Mouse (Mus musculus): Measurements from ENCODE around the gene Wdr62. TPM values are rescaled to one million over a fixed set of nuclear protein-coding genes. Genes with fewer than 3 reads are reported as not detected.

Wdr62 gene
- polyA plus RNA-seq, 1 experiment = 21.4 TPM

DNA sequence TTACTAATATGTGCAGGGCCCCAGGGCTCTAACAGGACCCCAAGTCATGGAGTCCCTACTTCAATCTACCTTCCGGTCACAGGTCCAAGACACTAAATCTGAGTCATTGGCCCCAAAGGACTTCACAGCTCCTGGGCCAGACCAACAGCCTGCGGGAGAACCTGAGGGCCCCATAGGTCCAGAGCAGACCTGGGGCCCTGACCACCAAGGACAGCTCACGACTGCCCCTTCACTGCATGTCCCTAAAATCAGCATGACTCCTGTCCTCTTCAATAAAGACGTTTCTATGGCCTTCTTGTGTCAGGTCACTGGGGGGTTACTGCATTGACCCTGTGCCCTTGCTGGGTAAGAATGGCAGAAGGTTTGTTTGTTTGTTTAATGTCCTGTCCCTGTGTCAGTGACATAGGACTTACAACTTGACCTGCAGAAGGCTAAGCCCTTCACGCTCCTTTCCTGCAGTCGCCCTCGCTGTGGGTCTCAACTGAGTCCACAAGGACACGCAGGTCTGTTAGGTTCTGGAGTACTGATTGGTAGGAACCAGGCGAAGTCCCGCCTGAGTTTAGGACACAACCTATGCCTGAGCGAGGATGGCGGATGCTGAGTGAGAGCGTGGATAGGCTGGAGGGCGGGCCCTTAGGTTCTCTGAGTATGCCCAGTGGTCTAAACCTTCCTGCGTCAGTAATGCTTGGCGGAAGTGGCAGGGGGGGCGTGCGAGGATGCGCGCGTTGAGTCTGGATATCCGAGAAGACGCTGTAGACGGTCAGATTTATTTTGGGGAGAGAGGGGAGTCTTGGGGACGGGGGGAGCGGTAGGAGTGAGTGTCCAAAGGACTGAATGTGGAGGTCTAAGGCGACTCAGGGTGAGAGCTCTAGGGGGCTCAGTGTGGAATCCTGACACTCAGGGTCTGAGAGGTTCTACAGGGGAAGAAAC is 28.1 kb upstream of the Wdr62 start, which contains the start of gene Alkbh6:
Alkbh6 (plus strand) TSS at position 642 of the 930 bp plus-strand sequence.
- Histone ChIP-seq H3K4me1 (ENCODE audit: control insufficient read depth, insufficient read depth, low read length) (peaks cover 9% of the 10 kb centered on the region), H3K4me3 (ENCODE audit: insufficient read depth, low read length) (peak within 1 kb of the TSS; percentile 85), H3K27ac (ENCODE audit: insufficient read depth, low read depth, low read length) (peak within 1 kb of the TSS; percentile 17; the same call in 1 of the 2 replicates)
- TF ChIP-seq CTCF (IDR thresholded peaks at IDR 0.05; ENCODE audit: low read depth, low read length) (no peak), POLR2A (IDR thresholded peaks at IDR 0.05; ENCODE audit: borderline replicate concordance, low read depth, low read length) (no peak)

DNA sequence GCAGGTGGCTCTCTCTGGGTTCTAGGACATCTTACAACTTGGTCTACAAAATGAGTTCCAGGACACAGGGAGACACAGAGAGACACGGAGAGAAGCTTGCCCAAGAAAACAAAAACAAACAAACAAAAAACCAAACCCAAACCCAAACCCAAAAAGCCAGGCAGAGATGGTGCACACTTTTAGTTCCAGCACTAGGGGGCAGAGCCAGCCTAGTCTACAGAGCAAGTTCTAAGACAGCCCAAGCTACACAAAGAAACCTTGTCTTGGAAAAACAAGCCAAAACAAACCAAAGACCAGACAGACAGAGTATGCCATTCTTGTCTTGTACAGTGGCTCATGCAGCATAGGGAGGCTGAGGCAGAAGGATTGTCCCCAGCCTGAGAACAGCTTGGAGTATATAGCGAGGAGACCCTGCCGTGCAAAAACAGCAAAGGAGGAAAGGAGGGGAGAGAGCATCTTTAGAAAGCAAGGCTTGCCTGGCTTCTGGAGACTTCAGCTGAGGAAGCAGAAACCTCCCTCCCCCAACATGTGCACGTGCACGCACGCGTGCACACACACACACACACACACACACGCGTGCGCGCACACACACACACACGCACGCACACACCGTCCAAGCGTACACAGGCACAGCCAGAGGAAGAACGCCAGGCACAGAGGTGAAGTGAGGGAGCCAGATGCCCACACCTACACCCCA is 26.0 kb upstream of the Wdr62 start:
- TF ChIP-seq CTCF (IDR thresholded peaks at IDR 0.05; ENCODE audit: low read depth, low read length) (no peak), POLR2A (IDR thresholded peaks at IDR 0.05; ENCODE audit: borderline replicate concordance, low read depth, low read length) (no peak)
- H3K27ac ChIP-seq (ENCODE audit: insufficient read depth, low read depth, low read length) = no peak overlapping the region
- H3K4me3 ChIP-seq (ENCODE audit: insufficient read depth, low read length) = no peak overlapping the region
- H3K4me1 ChIP-seq (ENCODE audit: control insufficient read depth, insufficient read depth, low read length) = peaks cover 9% of the 10 kb centered on the region

DNA sequence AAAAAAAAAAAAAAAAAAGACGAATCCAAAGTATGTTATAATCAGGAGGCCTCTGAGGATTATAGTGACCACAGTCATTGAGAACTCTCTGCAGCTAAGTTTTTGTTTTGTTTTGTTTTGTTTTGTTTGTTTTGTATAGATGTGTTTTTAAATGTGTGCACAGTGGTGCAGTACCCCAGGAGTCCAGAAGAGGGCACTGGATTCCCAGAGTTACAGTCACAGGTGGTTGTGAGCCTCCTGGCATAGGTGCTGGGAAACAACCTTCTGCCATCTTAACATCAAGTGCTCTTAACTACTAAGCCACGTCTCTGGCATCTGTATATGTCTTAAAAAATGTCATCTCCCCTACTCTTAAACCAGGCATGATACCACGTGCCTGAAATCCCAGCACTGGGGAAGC is 20.7 kb upstream of the Wdr62 start:
- no peak overlapping the region for H3K27ac ChIP-seq (ENCODE audit: insufficient read depth, low read depth, low read length)
- peak; percentile 70 for TF ChIP-seq CTCF (IDR thresholded peaks at IDR 0.05; ENCODE audit: low read depth, low read length)
- no peak for TF ChIP-seq POLR2A (IDR thresholded peaks at IDR 0.05; ENCODE audit: borderline replicate concordance, low read depth, low read length)
- no peak overlapping the region for H3K4me3 ChIP-seq (ENCODE audit: insufficient read depth, low read length)
- H3K4me1 ChIP-seq (ENCODE audit: control insufficient read depth, insufficient read depth, low read length) = no peaks in the 10 kb centered on the region

DNA sequence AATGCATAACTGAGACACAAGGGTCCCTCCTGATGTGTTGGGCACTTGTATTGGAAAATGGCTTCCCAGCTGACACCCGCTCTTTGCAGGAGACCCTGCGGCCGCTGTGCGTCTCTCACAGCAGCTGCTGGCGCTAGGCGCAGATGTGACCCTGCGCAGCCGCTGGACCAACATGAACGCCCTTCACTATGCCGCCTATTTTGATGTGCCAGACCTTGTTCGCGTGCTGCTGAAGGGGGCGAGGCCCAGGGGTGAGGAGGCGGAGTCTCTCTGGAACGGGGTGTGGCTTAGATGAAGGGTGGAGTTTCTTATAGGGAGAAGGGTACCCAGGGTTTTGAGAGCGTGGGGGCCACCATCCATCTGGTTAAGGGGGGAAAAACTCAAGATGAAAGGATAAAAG is 17.0 kb upstream of the Wdr62 start:
- Histone ChIP-seq H3K27ac (ENCODE audit: insufficient read depth, low read depth, low read length) (no peak overlapping the region), H3K4me3 (ENCODE audit: insufficient read depth, low read length) (no peak overlapping the region), H3K4me1 (ENCODE audit: control insufficient read depth, insufficient read depth, low read length) (no peaks in the 10 kb centered on the region)
- TF ChIP-seq CTCF (IDR thresholded peaks at IDR 0.05; ENCODE audit: low read depth, low read length) (no peak), POLR2A (IDR thresholded peaks at IDR 0.05; ENCODE audit: borderline replicate concordance, low read depth, low read length) (no peak)

DNA sequence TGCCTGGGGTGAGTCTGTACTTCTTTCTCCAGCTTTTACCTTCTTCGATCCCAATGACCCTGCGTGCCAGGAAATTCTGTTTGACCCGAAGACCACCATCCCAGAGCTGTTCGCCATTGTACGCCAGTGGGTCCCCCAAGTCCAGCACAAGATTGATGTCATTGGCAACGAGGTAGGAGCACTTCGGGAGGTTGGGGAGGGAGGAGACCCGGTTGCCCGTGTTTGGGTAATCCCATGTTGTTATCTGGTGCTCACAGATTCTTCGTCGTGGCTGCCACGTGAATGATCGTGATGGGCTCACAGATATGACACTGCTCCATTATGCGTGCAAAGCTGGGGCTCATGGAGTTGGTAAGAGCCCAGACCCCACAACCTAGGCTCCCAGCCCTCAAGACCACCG is 16.6 kb upstream of the Wdr62 start:
- Histone ChIP-seq H3K4me1 (ENCODE audit: control insufficient read depth, insufficient read depth, low read length) (no peaks in the 10 kb centered on the region), H3K4me3 (ENCODE audit: insufficient read depth, low read length) (no peak overlapping the region), H3K27ac (ENCODE audit: insufficient read depth, low read depth, low read length) (no peak overlapping the region)
- TF ChIP-seq CTCF (IDR thresholded peaks at IDR 0.05; ENCODE audit: low read depth, low read length) = no peak
- TF ChIP-seq POLR2A (IDR thresholded peaks at IDR 0.05; ENCODE audit: borderline replicate concordance, low read depth, low read length) = no peak

DNA sequence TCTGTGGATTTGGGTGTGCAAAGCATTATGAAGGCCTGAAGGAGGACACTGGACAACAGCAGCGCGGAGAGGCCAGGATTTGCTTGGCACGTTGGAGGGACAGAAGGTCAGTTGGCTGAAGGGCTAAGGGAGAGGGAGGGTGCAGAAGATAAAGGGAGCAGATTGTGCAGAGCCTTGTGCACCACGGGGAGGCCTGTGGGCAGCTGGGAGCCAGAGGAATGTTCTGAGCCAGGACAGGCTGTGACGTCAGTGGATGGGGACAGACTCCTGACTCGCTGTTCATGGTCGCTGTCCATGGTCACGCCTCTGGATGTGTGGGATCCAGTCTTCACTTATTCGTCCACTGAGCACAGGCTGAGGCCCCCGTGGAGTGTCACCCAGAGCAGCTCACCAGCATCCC is 14.9 kb upstream of the Wdr62 start:
- Histone ChIP-seq H3K27ac (ENCODE audit: insufficient read depth, low read depth, low read length) (no peak overlapping the region), H3K4me1 (ENCODE audit: control insufficient read depth, insufficient read depth, low read length) (no peaks in the 10 kb centered on the region), H3K4me3 (ENCODE audit: insufficient read depth, low read length) (no peak overlapping the region)
- TF ChIP-seq POLR2A (IDR thresholded peaks at IDR 0.05; ENCODE audit: borderline replicate concordance, low read depth, low read length) (no peak), CTCF (IDR thresholded peaks at IDR 0.05; ENCODE audit: low read depth, low read length) (no peak)

DNA sequence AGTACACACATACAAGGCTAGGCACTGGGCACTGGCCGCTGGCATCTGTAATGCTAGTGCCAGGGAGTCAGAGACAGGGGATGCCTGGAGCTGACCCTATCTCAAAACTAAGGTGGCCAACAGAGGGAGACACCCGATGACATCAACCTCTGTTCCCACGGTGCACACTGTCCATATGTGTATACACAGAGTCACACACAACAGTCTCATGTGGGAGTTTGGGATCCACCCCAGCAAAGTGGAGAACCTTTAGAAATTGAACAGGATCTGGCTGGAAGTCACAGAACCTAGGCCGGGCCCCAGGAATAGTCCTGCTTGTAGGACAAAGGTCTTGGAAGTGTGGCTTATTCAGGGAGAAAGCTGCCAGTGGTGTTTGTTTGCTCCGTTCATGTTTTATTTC is 14.1 kb upstream of the Wdr62 start:
- Histone ChIP-seq H3K4me1 (ENCODE audit: control insufficient read depth, insufficient read depth, low read length) (no peaks in the 10 kb centered on the region), H3K4me3 (ENCODE audit: insufficient read depth, low read length) (no peak overlapping the region), H3K27ac (ENCODE audit: insufficient read depth, low read depth, low read length) (no peak overlapping the region)
- TF ChIP-seq CTCF (IDR thresholded peaks at IDR 0.05; ENCODE audit: low read depth, low read length) = no peak
- TF ChIP-seq POLR2A (IDR thresholded peaks at IDR 0.05; ENCODE audit: borderline replicate concordance, low read depth, low read length) = no peak

DNA sequence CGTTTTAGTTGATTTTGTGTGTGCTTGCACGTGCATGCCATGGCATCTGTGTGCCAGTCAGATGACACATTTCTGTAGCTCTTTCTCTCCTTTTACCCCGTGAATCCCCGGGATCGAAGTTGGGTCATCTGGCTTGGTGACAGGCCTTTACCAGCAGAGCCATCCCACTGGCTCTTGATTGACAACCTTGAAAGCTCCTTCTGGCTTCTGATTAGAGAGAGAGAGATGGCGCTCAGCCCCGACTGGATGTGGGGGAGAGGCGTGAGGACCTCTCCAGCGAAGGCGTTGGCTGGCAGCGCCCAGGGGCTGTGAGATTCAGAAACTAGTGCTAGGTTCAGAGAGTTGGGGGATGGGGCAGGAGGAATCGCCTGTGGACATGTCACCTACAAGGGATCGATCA is 13.6 kb upstream of the Wdr62 start:
- no peak overlapping the region for H3K27ac ChIP-seq (ENCODE audit: insufficient read depth, low read depth, low read length)

DNA sequence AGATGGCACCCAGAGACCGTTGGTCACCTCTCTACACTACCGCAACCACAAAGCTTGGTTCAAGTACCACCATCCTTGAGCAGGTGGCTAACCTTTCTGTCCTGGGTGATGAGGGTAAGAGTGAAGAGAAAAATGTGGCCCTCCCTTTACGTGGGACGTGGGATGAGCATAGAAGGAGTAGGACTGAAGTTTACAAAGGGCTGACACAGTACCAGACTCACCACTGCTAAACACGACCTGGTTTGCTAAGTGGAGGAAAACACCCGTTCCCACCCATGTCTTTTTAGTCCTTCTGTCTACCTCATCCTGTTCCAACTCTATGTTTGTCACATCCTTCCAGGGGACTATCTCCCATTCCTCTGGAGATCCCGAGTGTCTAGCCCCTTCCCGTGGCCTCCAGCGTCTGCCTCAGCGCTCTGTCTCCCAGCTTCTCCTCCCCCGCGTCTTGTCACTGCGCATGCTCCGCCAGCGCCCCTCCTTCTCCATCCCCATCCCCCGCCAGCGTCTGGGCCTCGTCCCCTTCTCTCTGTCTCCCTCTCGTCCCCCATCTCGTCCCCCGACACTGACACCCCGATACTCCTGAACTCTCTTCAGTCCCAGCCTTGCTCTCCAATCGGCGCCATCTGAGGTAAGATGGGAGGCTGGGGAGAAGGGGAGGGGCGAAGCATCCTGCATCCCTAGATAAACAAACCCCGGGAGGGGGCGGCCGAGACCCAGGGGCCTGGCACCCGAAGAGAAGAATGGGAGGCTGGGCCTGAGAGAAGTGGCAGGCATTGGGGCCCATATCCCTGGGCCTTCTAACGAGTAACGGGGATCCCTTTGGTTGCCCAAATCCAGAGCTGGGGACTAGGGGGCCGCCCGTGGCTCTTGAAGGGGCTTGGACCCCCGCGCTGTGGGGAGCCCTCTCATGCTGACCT is 11.3 kb upstream of the Wdr62 start, which contains the start of gene Clip3:
Clip3 (plus strand) TSS at position 514 of the 917 bp plus-strand sequence.
- no peak within 1 kb of the TSS for H3K4me3 ChIP-seq (ENCODE audit: insufficient read depth, low read length)
- TF ChIP-seq CTCF (IDR thresholded peaks at IDR 0.05; ENCODE audit: low read depth, low read length) (no peak), POLR2A (IDR thresholded peaks at IDR 0.05; ENCODE audit: borderline replicate concordance, low read depth, low read length) (no peak)
- H3K4me1 ChIP-seq (ENCODE audit: control insufficient read depth, insufficient read depth, low read length) = peaks cover 6% of the 10 kb centered on the region; the same call in 1 of the 2 replicates
- H3K27ac ChIP-seq (ENCODE audit: insufficient read depth, low read depth, low read length) = no peak within 1 kb of the TSS

More for the DNA sequence above, 13.6 kb upstream of the Wdr62 start:
- Histone ChIP-seq H3K4me3 (ENCODE audit: insufficient read depth, low read length) (no peak overlapping the region), H3K4me1 (ENCODE audit: control insufficient read depth, insufficient read depth, low read length) (no peaks in the 10 kb centered on the region)
- TF ChIP-seq POLR2A (IDR thresholded peaks at IDR 0.05; ENCODE audit: borderline replicate concordance, low read depth, low read length) (no peak), CTCF (IDR thresholded peaks at IDR 0.05; ENCODE audit: low read depth, low read length) (no peak)

Data from bone marrow macrophage, adult 2 months (primary cell).